Mouse (Mus musculus) mammary gland, adult 2 months (tissue): ENCODE data around the gene Gm8165. TPM values are rescaled to one million over a fixed set of nuclear protein-coding genes. Genes with fewer than 3 reads are reported as not detected.

Source experiments
- polyA plus RNA-seq: library from polyadenylated mRNA; depleted of rRNA; stranded (reverse); fragments of >200 nt; gene quantifications from 2 replicates; pipeline ENCODE4 v1.2.3, GENCODE M21; 2012; ENCODE audit warnings: low replicate concordance; rRNA removed

Gene Gm8165
- polyA plus RNA-seq = not detected in 2 replicates

GRCm38 (mm10) chr14:43677099-43677498 lies at the start of gene Gm8165:
Gm8165 (minus strand) TSS chr14:43677199.

GRCm38 (mm10) chr14:43697621-43698020 lies 20.6 kb upstream of the Gm8165 start, which contains the start of gene Gm7324:
Gm7324 (plus strand) TSS chr14:43697828.

Other genes starting within 250 kb of the Gm8165 start
- gene Gm5799, start 133.6 kb downstream of the Gm8165 start, polyA plus RNA-seq = not detected in 2 replicates
- gene Gm17654, start 98.1 kb downstream of the Gm8165 start, polyA plus RNA-seq = not detected in 2 replicates
- gene Gm10375, start 69.2 kb downstream of the Gm8165 start, polyA plus RNA-seq = not detected in 2 replicates
- gene Gm7324, start 20.6 kb upstream of the Gm8165 start, polyA plus RNA-seq = not detected in 2 replicates
- gene Gm16506, start 50.3 kb upstream of the Gm8165 start, polyA plus RNA-seq = not detected in 2 replicates
- not detected in 2 replicates for gene Gm6526, start 70.7 kb upstream of the Gm8165 start, polyA plus RNA-seq
- gene Gm8180, start 107.5 kb upstream of the Gm8165 start, polyA plus RNA-seq = not detected in 2 replicates
- gene Ear1, start 198.3 kb upstream of the Gm8165 start, polyA plus RNA-seq = 0.20 and 0.29 TPM in 2 replicates
- gene Ear10, start 246.4 kb upstream of the Gm8165 start, polyA plus RNA-seq = not detected in 2 replicates
- 1.3 and 4.1 TPM in 2 replicates for gene Gm8113, start 248.2 kb upstream of the Gm8165 start, polyA plus RNA-seq